Mouse (Mus musculus) kidney, postnatal 36 days (tissue): ENCODE data around the gene Mcts2.

Experiments
- DNase-seq, 2 experiments: peaks; one replicate each; pipeline ENCODE4 v3.0.0; 2021 to 2022; ENCODE audit warnings: mixed read lengths in 2 of 2

Mcts2 gene

GRCm38 (mm10) chr2:152686806-152687267, at the start of gene Mcts2:
Mcts2 (plus strand) TSS chr2:152687035.
- peak; percentile 95 to 96 for DNase-seq

GRCm38 (mm10) chr2:152637381-152637780, 49.5 kb upstream of the Mcts2 start:
- DNase-seq = no peak

GRCm38 (mm10) chr2:152638865-152639264, 48.0 kb upstream of the Mcts2 start:
- no peak for DNase-seq

- peak; percentile 67 to 77 for DNase-seq
These were observed 47.3 kb upstream of the Mcts2 start for GRCm38 (mm10) chr2:152639406-152640113.

- peak; percentile 69 to 75 for DNase-seq
These were observed 33.8 kb upstream of the Mcts2 start for GRCm38 (mm10) chr2:152652901-152653620.

- DNase-seq = peak in 1 of 2 experiments; percentile 50
These were observed 32.7 kb upstream of the Mcts2 start for GRCm38 (mm10) chr2:152653874-152654715.

GRCm38 (mm10) chr2:152657398-152657797, 29.4 kb upstream of the Mcts2 start:
- peak in 1 of 2 experiments; percentile 73 for DNase-seq

GRCm38 (mm10) chr2:152661163-152661562, 25.7 kb upstream of the Mcts2 start:
- DNase-seq = no peak

- peak; percentile 34 to 56 for DNase-seq
These were observed 20.6 kb upstream of the Mcts2 start for GRCm38 (mm10) chr2:152666191-152666590.

- DNase-seq = peak; percentile 93
These were observed 17.6 kb upstream of the Mcts2 start, which contains the start of gene H13 for GRCm38 (mm10) chr2:152669256-152669638. H13 (plus strand) TSS chr2:152669461.

GRCm38 (mm10) chr2:152669639-152670484, 17.0 kb upstream of the Mcts2 start:
- no peak for DNase-seq

- DNase-seq = peak in 1 of 2 experiments; percentile 53
These were observed 15.7 kb upstream of the Mcts2 start for GRCm38 (mm10) chr2:152670983-152671641.

GRCm38 (mm10) chr2:152671642-152671999, 15.2 kb upstream of the Mcts2 start:
- DNase-seq = peak; percentile 50 to 67

- DNase-seq = no peak
These were observed 14.7 kb upstream of the Mcts2 start for GRCm38 (mm10) chr2:152672166-152672565.

GRCm38 (mm10) chr2:152674148-152674547, 12.7 kb upstream of the Mcts2 start:
- no peak for DNase-seq

GRCm38 (mm10) chr2:152675252-152675791, 11.5 kb upstream of the Mcts2 start:
- no peak for DNase-seq

- peak; percentile 55 to 57 for DNase-seq
These were observed 8.5 kb upstream of the Mcts2 start for GRCm38 (mm10) chr2:152678302-152678701.

GRCm38 (mm10) chr2:152678925-152679324, 7.9 kb upstream of the Mcts2 start:
- peak in 1 of 2 experiments; percentile 45 for DNase-seq

GRCm38 (mm10) chr2:152679701-152680355, 7.0 kb upstream of the Mcts2 start:
- peak; percentile 73 to 83 for DNase-seq

GRCm38 (mm10) chr2:152683086-152683485, 3.7 kb upstream of the Mcts2 start:
- DNase-seq = no peak

GRCm38 (mm10) chr2:152686399-152686798, 436 bp upstream of the Mcts2 start:
- no peak for DNase-seq
